Mouse (Mus musculus): ENCODE measurements at regions not wholly inside any gene's neighbourhood (a gene's known extent, or its start where the extent isn't known, plus 50 kb on each side); places are given as distances from the start of the nearest gene placed in this dataset.

DNA sequence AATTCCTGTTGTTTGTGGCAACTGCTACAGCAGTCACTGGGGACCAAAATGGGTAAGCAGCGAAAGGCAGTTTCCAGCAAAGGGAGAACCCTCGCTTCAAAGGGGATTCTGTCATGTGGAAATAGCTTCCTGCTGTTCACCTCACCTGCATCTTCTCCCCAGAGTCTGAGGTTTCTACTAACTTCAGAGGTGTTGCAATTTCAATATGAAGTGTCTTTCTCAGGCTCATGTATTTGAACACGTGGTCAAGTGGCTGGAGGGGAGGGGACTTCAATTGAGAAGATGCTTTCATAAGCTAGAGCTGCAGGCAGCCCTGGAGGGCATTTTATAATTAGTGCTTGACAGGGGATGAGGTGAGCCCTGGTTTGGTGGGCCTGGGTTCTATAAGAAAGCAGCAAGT is 92.9 kb upstream of the Noct start:
- TF ChIP-seq CTCF (IDR thresholded peaks at IDR 0.05; ENCODE audit: low read depth, low read length), result no peak
- no peak for TF ChIP-seq POLR2A (IDR thresholded peaks at IDR 0.05; ENCODE audit: borderline replicate concordance, low read depth, low read length)

All from bone marrow macrophage, adult 2 months (primary cell).